Comparison of ENCODE assay signal across 19 mouse cellular contexts in the genomic region with DNA sequence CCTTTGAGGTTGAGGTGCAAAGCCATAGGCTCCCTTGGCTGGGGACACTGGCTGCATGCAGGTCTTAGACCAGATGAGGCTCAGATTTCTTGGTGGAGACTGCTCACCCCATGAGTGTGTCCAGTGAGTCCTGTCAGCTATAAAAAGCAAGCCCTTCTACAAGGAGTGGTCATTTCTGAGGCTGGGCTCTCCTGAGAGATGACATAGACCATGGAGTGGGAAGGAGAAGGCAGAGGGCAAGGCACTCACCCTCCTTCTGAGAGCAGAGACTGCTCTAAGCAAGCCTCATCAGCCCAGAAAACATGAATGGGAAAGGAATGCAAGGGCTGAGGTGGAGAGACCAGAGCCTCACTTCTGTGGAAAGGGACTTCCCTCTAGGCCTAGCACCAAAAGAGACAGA. TPM values are rescaled to one million over a fixed set of nuclear protein-coding genes. Genes with fewer than 3 reads are reported as not detected.
DNase-seq lines count a peak whose midpoint lies in the region; TF ChIP-seq lines count a peak whose summit lies in the region.
"Had no signal": no experiment of that assay in that cellular context is flagged by ENCODE, and none has a peak within 500 bp of the region (broad histone marks: within the 10 kb centered on the region; RNA-seq: fewer than 3 reads in every experiment).

No protein-coding gene starts in this region.

- no peak for TF ChIP-seq POLR2A in cerebellum, adult 2 months (IDR thresholded peaks at IDR 0.05; ENCODE audit: borderline replicate concordance, insufficient read depth, low read length)

- H3K27ac ChIP-seq in cerebellum, adult 2 months (ENCODE audit: insufficient read depth, low read length): peak overlapping the region; percentile 67
- H3K27ac ChIP-seq: forebrain, embryonic 10.5 days; heart, adult 2 months; hindbrain, embryonic 12.5 days; hindbrain, postnatal 0 days had no signal

- intact Hi-C loops in heart, postnatal 10 days (cut with DNase I): no loop called here

- no peak for TF ChIP-seq CTCF in cerebellum, adult 2 months (IDR thresholded peaks at IDR 0.05; ENCODE audit: borderline replicate concordance, insufficient read depth, low read depth, low read length)

- H3K4me1 ChIP-seq in cerebellum, adult 2 months (ENCODE audit: control insufficient read depth, insufficient read depth, low read length): peaks cover 52% of the 10 kb centered on the region
- H3K4me1 ChIP-seq: forebrain, embryonic 10.5 days; hindbrain, embryonic 12.5 days had no signal

- H3K4me3 ChIP-seq in cerebellum, adult 2 months (replicated peaks; ENCODE audit: insufficient read depth, low read depth, low read length): no peak overlapping the region
- H3K4me3 ChIP-seq: forebrain, embryonic 10.5 days; heart, adult 2 months; heart, embryonic 12.5 days; hindbrain, embryonic 12.5 days had no signal

- no peaks in the 10 kb centered on the region for H3K27me3 ChIP-seq in cerebellum, adult 2 months (ENCODE audit: control insufficient read depth, insufficient read depth, low read length)
- H3K27me3 ChIP-seq: CH12.LX; heart, embryonic 12.5 days; hindbrain, embryonic 12.5 days had no signal

- no peak for DNase-seq in cerebellum, adult 2 months
- no peak for DNase-seq in cerebellum, postnatal 10 days
- DNase-seq in heart, adult 11 months: peak; percentile 84
- no peak for DNase-seq in heart, postnatal 10 days
- DNase-seq in NIH3T3 (ENCODE audit: low read depth): peak; percentile 65
- DNase-seq in layer of hippocampus, adult 11-12 months (ENCODE audit: low spot score): no peak
- no peak for DNase-seq in adrenal gland, postnatal 36 days
- DNase-seq: adrenal gland, adult 2 months; adrenal gland, postnatal 25 days; cerebellum, adult 11 months; gastrocnemius, postnatal 10 days; heart, adult 2 months; heart, postnatal 4 days; kidney, adult 11 months had no signal

RNA-seq across cellular contexts. Expression of a gene that starts 19.7 kb away (rescaled TPM):
- polyA plus RNA-seq in cerebellum, adult 2 months (2012; rRNA removed): 84.9 and 108 TPM in 2 replicates
- 10 to 100 TPM in 1 of 2 experiments, 1 to 10 TPM in 1; 8.1 to 11.1 TPM for total RNA-seq in heart, postnatal 10 days (2021)
- 1 to 10 TPM; 3.5 to 4.7 TPM for total RNA-seq in adrenal gland, postnatal 36 days (2021)

Comparison
In these comparisons a context has a peak if more than half of its experiments do, and no peak if none do; other contexts are left out.
1. DNase-seq: peak in heart, adult 11 months (single experiment) and NIH3T3 (single experiment); none in cerebellum, adult 2 months (0 of 2), cerebellum, postnatal 10 days (0 of 2), heart, postnatal 10 days (0 of 2), layer of hippocampus, adult 11-12 months (single experiment) and adrenal gland, postnatal 36 days (0 of 2).